Mouse (Mus musculus): Measurements from ENCODE around the gene Tnfsf4. TPM values are rescaled to one million over a fixed set of nuclear protein-coding genes. Genes with fewer than 3 reads are reported as not detected.

The Tnfsf4 gene
- polyA plus RNA-seq (2021), result not detected

GRCm38 (mm10) chr1:161394931-161395459 is at the start of gene Tnfsf4:
Tnfsf4 (plus strand) TSS chr1:161395409.
- ATAC-seq, result no peak
- POLR2A ChIA-PET, result no interaction called here
- in situ Hi-C loops (cut with MboI; ENCODE audit: low pct_unique_long_range_greater_than_20kb), result no loop called here
- CTCF ChIA-PET, result no interaction called here
- TF ChIP-seq CTCF (IDR thresholded peaks at IDR 0.05), result no peak
- DNase-seq (ENCODE audit: low read depth, low spot score), result no peak
- no peaks in the 10 kb centered on the region for H3K27me3 ChIP-seq

- DNase-seq (ENCODE audit: low read depth, low spot score) (peak; percentile 46), ATAC-seq (peak; percentile 91)
- ChIA-PET POLR2A (no interaction called here), CTCF (interaction anchor here (0.8 to 1.5 kb wide), 2 partner anchors 13 to 24 kb away, joined by 3 read pairs; no protein-coding TSS in a partner anchor)
- H3K27me3 ChIP-seq, result peaks cover 4% of the 10 kb centered on the region
- in situ Hi-C loops (cut with MboI; ENCODE audit: low pct_unique_long_range_greater_than_20kb), result no loop called here
- TF ChIP-seq CTCF (IDR thresholded peaks at IDR 0.05), result no peak
Measured at GRCm38 (mm10) chr1:161350981-161351380, 44.2 kb upstream of the Tnfsf4 start.

GRCm38 (mm10) chr1:161365006-161365405 is 30.2 kb upstream of the Tnfsf4 start:
- ChIA-PET CTCF (no interaction called here), POLR2A (no interaction called here)
- peaks cover 10% of the 10 kb centered on the region for H3K27me3 ChIP-seq
- DNase-seq (ENCODE audit: low read depth, low spot score), result no peak
- no peak for ATAC-seq
- in situ Hi-C loops (cut with MboI; ENCODE audit: low pct_unique_long_range_greater_than_20kb), result no loop called here
- no peak for TF ChIP-seq CTCF (IDR thresholded peaks at IDR 0.05)

GRCm38 (mm10) chr1:161371919-161372318 is 23.3 kb upstream of the Tnfsf4 start:
- POLR2A ChIA-PET, result no interaction called here
- H3K27me3 ChIP-seq, result peaks cover 10% of the 10 kb centered on the region
- no peak for ATAC-seq
- no peak for DNase-seq (ENCODE audit: low read depth, low spot score)
- CTCF ChIA-PET, result no interaction called here
- in situ Hi-C loops (cut with MboI; ENCODE audit: low pct_unique_long_range_greater_than_20kb), result no loop called here
- no peak for TF ChIP-seq CTCF (IDR thresholded peaks at IDR 0.05)

- no peak for TF ChIP-seq CTCF (IDR thresholded peaks at IDR 0.05)
Measured at GRCm38 (mm10) chr1:161375866-161376265, 19.3 kb upstream of the Tnfsf4 start.

GRCm38 (mm10) chr1:161378571-161378970 is 16.6 kb upstream of the Tnfsf4 start:
- ChIA-PET POLR2A (no interaction called here), CTCF (no interaction called here)
- H3K27me3 ChIP-seq, result no peaks in the 10 kb centered on the region
- TF ChIP-seq CTCF (IDR thresholded peaks at IDR 0.05), result no peak
- no peak for DNase-seq (ENCODE audit: low read depth, low spot score)
- ATAC-seq, result no peak
- in situ Hi-C loops (cut with MboI; ENCODE audit: low pct_unique_long_range_greater_than_20kb), result no loop called here

More at GRCm38 (mm10) chr1:161375866-161376265, 19.3 kb upstream of the Tnfsf4 start:
- ChIA-PET POLR2A (no interaction called here), CTCF (interaction anchor here (1.1 to 1.4 kb wide), 2 partner anchors 25 to 342 kb away, joined by 3 read pairs; no protein-coding TSS in a partner anchor)
- ATAC-seq (no peak), DNase-seq (ENCODE audit: low read depth, low spot score) (no peak)
- no peaks in the 10 kb centered on the region for H3K27me3 ChIP-seq
- in situ Hi-C loops (cut with MboI; ENCODE audit: low pct_unique_long_range_greater_than_20kb), result no loop called here

GRCm38 (mm10) chr1:161379685-161380424 is 15.4 kb upstream of the Tnfsf4 start:
- ChIA-PET POLR2A (no interaction called here), CTCF (no interaction called here)
- ATAC-seq (no peak), DNase-seq (ENCODE audit: low read depth, low spot score) (no peak)
- no peaks in the 10 kb centered on the region for H3K27me3 ChIP-seq
- in situ Hi-C loops (cut with MboI; ENCODE audit: low pct_unique_long_range_greater_than_20kb), result no loop called here
- TF ChIP-seq CTCF (IDR thresholded peaks at IDR 0.05), result no peak

GRCm38 (mm10) chr1:161380425-161380780 is 14.8 kb upstream of the Tnfsf4 start:
- ATAC-seq (no peak), DNase-seq (ENCODE audit: low read depth, low spot score) (no peak)
- no peak for TF ChIP-seq CTCF (IDR thresholded peaks at IDR 0.05)
- peaks cover 1% of the 10 kb centered on the region for H3K27me3 ChIP-seq
- ChIA-PET CTCF (no interaction called here), POLR2A (no interaction called here)
- in situ Hi-C loops (cut with MboI; ENCODE audit: low pct_unique_long_range_greater_than_20kb), result no loop called here

- peaks cover 5% of the 10 kb centered on the region for H3K27me3 ChIP-seq
- peak; percentile 23 for TF ChIP-seq CTCF (IDR thresholded peaks at IDR 0.05)
- ChIA-PET CTCF (interaction anchor here (1.1 to 2.0 kb wide), 3 partner anchors 8 to 385 kb away, joined by 3 to 5 read pairs (median 4); no protein-coding TSS in a partner anchor), POLR2A (interaction anchor here (1.3 kb wide), 1 partner anchor 297 kb away, joined by 3 read pairs; no protein-coding TSS in a partner anchor)
- DNase-seq (ENCODE audit: low read depth, low spot score) (no peak), ATAC-seq (no peak)
- in situ Hi-C loops (cut with MboI; ENCODE audit: low pct_unique_long_range_greater_than_20kb), result no loop called here
Measured at GRCm38 (mm10) chr1:161390066-161390465, 5.1 kb upstream of the Tnfsf4 start.

- ChIA-PET POLR2A (no interaction called here), CTCF (no interaction called here)
- no peak for DNase-seq (ENCODE audit: low read depth, low spot score)
- TF ChIP-seq CTCF (IDR thresholded peaks at IDR 0.05), result no peak
- no peak for ATAC-seq
- in situ Hi-C loops (cut with MboI; ENCODE audit: low pct_unique_long_range_greater_than_20kb), result no loop called here
- H3K27me3 ChIP-seq, result no peaks in the 10 kb centered on the region
Measured at GRCm38 (mm10) chr1:161392906-161393305, 2.3 kb upstream of the Tnfsf4 start.

- POLR2A ChIA-PET, result no interaction called here
- no peaks in the 10 kb centered on the region for H3K27me3 ChIP-seq
- CTCF ChIA-PET, result no interaction called here
- ATAC-seq (no peak), DNase-seq (ENCODE audit: low read depth, low spot score) (no peak)
- in situ Hi-C loops (cut with MboI; ENCODE audit: low pct_unique_long_range_greater_than_20kb), result no loop called here
- TF ChIP-seq CTCF (IDR thresholded peaks at IDR 0.05), result no peak
Measured at GRCm38 (mm10) chr1:161395610-161396009, 401 bp downstream of the Tnfsf4 start.
